Mouse (Mus musculus) right cerebral cortex, postnatal 14 days (tissue): ENCODE data around the gene Pim1.
A peak's percentile ranks its signal among the peaks of the same experiment; 100 is the strongest.
"Not testable (repeated sequence)": the region's sequence is repeated elsewhere in the genome, so short reads cannot be mapped to it uniquely, and the experiment has no call there.

Experiments used
- DNase-seq: peaks from one replicate; pipeline ENCODE4 v3.0.0; 2022

Pim1 gene

GRCm38 (mm10) chr17:29496211-29497070 lies 5.9 kb downstream of the Pim1 start:
- DNase-seq, result no peak

DNA sequence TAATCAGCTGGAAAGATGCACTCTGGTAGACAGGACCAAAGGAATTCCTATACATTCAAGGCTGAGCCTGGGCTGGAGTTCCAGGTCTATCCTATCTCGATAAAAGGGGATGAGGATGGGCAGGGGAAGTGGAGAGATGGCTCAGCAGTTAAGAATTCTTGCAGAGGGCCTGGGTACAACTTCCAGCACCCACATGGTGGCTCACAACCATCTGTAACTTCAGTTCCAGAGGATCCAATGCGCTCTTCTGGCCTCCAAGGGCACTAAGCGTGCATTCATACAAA lies 6.5 kb downstream of the Pim1 start:
- no peak for DNase-seq

- DNase-seq, result not testable (repeated sequence)
Observed at GRCm38 (mm10) chr17:29497481-29497880, 6.9 kb downstream of the Pim1 start.

GRCm38 (mm10) chr17:29498028-29498427 lies 7.5 kb downstream of the Pim1 start:
- DNase-seq, result no peak

DNA sequence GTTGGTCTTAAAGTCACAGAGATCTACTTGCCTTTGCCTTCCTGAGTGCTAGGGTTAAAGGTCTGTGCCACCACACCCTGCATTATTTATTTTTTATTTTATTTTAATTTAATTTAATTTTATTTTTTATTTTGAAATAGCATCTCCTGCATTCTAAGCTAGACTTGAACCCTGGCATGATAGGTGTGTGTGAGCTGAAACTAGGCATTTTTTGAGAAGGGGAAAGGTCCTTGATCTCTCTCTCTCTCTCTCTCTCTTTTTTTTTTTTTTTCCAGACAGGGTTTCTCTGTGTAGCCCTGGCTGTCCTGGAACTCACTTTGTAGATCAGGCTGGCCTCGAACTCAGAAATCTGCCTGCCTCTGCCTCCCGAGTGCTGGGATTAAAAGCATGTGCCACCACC lies 8.4 kb downstream of the Pim1 start:
- DNase-seq, result not testable (repeated sequence)

DNA sequence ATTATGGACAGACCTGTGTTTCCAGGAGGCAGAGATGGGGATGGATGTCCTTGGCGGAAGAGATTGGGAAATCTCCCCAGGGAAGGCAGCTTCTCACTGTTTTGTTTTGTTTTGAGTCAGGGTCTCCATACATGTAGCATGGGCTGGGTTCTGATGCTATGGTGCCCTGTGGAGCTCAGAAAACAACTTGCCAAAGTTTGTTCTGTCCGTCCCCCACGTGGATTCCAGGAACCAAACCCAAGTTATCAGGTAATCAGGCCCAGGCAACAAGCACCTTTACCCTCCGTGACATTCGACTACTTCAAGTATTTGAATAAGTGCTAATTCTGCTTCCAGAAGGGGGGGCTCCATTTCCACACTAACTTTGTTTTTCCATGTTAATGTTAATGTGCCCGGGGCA lies 9.0 kb downstream of the Pim1 start:
- no peak for DNase-seq

DNA sequence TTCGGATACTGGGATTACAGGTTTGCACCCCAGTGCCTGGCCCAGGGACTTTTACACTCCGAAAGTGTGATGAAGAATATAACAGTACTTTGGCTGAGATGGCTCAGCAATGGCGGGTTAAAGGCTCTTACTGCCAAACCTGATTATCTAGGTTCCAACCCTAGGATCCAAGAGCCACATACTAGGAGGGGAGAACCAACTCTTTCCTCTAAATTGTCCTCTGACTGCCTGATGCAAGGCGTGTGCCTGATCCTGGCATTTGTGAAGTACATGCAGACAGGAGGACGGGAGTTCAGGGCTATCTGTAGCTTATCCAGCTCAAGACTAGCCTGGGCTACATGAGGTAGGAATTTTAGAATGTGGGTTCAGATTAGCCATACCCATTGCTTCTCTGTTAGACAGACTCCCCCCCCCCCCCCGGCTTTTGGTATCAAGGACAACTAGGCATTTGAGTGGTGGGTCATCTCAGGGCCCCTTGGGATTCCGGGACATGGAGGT lies 9.7 kb downstream of the Pim1 start:
- no peak for DNase-seq

- DNase-seq, result no peak
Observed at GRCm38 (mm10) chr17:29500802-29501469, 10.4 kb downstream of the Pim1 start.

DNA sequence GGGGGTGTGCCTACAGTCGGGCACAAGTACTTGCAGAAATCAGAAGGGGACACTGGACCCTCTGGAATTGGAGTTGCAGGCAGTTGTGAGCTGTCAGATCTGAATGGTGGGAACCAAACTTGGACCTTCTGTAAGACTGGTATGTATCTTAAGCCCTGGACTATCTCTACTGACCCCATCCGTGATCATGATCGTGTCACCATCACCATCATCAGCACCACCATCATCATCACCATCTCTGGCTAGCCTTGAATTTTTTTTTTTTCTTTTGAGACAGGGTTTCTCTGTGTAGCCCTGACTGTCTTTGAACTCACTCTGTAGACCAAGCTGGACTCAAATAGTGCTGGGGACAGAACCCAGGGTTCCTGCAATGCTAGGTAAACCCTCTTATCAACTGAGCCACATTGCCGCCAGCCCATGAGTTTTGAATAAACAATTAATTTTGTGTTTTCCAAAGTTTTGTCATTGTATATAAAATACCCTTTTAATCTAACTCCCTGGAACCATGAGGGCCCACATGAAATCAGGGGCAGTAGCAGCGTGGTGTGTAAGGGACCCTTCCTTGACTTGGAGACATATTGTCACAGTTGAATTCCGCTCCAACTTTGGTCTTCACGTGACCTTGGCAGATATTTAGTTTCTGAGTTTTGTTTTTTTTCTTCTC lies 11.6 kb downstream of the Pim1 start:
- DNase-seq, result no peak

DNA sequence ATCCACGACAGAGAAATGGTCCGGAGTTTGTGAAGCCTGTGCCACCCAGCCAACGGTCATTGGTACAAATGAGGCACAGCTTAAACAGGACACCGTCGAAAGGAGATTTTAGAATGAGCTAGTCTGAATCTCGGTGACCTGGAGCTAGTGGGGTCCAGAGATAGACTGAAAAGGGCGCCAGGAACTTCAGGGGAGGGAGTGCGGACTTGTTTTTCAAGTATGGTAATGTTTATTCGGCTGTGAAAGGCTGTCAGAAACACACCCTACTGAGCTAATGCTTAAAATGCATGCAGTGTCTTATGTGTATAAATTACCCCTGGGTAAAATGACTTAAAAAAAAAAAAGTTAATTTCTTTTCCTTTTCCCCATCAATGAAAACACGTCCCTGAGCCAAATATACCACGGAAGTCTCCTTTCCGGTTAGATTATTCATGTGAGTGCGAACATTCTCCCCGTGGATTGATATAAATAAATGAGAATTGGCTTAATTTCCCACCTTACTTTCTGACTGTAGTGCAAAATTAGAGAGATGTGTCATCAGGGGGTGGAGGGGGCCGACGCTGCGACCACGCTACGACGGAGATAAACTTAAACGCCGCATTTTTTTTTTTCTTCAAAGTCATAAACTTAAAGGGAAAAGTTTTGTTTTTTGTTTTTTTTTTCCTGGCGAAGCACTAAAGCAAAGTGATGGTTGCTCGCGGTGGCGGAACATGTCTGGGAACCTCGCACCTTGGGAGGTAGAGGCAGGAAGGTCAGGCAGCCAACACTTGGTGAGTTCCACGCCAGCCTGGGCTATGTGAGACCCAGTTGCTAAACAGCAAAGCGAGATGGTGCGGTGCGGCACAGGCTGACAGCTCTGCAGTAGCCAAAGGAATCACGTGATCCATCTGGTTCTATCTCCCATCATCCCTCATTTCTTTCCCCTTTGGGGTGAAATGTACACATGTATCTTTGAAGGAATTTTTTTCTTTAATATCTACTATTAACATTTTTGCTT lies 12.4 kb downstream of the Pim1 start:
- no peak for DNase-seq

DNA sequence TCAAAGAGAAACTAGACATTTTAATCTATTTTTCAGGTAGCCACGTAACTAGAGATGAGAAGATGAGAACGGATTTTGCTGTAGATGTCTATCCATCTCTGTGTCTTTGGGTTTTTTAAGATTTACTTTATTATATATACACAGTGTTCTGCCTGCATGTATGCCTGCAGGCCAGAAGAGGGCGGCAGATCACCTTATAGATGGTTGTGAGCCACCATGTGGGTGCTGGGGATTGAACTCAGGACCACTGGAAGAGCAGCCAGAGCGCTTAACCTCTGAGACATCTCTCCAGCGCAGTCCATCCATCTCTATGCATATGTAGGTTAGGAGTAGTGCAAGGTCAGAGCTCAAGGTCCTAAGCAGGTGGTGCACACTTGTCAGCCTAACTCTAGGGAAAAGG lies 13.1 kb downstream of the Pim1 start:
- DNase-seq, result no peak

DNA sequence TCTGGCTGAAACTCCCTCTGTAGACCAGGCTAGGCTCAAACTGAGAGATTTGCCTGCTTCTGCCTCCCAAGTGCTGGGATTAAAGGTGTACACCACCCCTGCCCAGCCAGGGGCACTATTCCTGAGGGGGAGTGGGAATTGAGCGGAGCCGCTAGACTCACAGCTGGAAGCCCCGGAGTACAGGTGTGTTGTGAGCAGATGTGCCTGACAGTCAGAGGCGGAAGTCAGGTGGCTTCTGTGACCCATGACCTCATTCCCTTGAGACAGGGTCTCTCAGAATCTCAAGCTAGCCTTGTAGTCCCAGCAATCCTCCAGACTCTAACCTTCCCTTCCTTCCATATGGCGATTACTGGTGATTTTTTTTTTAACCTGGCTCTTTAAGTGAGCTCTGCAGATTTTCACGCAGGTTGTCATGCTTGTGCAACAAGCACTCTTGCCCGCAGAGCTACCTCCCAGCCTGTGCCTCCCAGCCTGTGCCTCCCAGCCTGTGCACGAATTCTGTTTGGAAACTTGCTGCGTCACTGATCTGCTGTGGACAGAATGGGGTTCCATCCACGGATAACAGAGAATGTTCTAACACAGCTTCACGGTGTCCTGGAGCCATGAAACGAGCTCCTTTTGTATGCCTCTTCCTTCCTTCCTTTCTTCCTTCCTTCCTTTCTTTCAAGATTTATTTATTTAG lies 18.5 kb downstream of the Pim1 start:
- DNase-seq, result no peak

- DNase-seq, result no peak
Observed at GRCm38 (mm10) chr17:29510691-29511090, 20.1 kb downstream of the Pim1 start.

- peak; percentile 28 for DNase-seq
Observed at GRCm38 (mm10) chr17:29513044-29513730, 22.6 kb downstream of the Pim1 start.

DNA sequence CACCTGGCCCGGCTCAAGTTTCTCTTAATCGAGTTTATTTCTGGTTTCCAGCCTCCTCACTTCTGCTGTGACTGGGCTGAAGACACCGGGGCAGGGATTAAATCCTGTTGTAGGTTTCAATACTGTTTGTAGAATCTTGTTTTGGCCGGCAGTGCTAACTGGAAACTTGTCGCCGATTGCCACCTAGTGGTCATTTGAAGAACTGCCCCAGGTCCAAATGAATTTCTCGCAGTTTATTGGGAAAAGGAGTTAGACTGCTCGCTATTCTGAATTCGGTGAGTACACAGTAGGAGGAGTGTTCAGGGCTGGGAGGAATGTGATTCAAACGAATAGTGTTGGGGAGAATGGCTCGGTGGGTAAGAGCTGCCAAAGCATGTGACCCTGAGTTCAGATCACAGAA lies 23.9 kb downstream of the Pim1 start:
- DNase-seq, result peak; percentile 72

GRCm38 (mm10) chr17:29518665-29519064 lies 28.1 kb downstream of the Pim1 start:
- not testable (repeated sequence) for DNase-seq

GRCm38 (mm10) chr17:29519731-29520130 lies 29.2 kb downstream of the Pim1 start:
- no peak for DNase-seq

DNA sequence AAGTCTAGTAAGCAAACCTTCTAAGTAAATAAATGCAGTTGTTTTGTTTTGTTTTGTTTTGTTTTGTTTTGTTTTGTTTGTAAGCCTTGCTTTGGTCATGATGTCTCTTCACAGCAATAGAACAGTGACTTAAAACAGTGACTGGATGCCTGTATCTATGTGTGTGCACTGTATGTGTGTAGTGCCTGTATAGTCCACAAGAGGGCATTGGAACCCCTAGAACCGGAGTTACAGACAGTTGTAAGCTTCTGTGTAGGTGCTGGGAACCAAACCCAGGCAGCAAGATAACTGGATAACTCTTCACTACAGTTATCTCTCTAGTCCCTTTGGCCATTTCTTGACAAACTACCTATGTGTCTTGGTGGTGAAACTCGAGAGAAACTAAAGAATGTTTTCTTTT lies 35.1 kb downstream of the Pim1 start:
- no peak for DNase-seq

GRCm38 (mm10) chr17:29528568-29529187 lies 38.1 kb downstream of the Pim1 start:
- DNase-seq, result peak; percentile 24

DNA sequence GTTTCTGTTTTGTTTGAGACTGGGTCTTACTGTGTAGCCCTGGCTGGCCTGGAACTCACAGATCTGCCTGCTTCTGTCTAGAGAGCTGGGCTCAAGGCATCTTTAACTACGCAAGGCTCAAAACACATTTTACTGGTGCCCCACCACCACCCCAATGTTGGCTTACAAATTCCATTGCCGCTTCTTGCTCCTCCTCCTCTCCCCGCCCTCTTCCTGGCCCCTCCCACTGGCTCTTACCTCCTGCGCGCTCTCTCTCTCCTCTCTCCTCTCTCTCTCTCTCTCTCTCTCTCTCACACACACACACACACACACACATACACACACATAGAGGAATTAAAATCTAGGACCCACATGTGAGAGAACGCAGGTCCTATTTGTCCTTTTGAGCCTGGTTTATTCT lies 40.0 kb downstream of the Pim1 start:
- DNase-seq, result no peak

- no peak for DNase-seq
Observed at GRCm38 (mm10) chr17:29531278-29531677, 40.7 kb downstream of the Pim1 start.
